Mouse (Mus musculus) forebrain, embryonic 10.5 days (tissue): ENCODE data around the gene Olfr1425. TPM values are rescaled to one million over a fixed set of nuclear protein-coding genes. Genes with fewer than 3 reads are reported as not detected.

ENCODE experiments used
- DNase-seq: peaks from one replicate; pipeline ENCODE4 v3.0.0-alpha.2; 2017; ENCODE audit warnings: low spot score; ENCODE audit errors: extremely low spot score
- H3K27ac ChIP-seq: fragments of 300-500 bp; sonication (generic); 2 replicates; pipeline ENCODE4 v1.5.1; 2016; ENCODE audit warnings: mild to moderate bottlenecking
- H3K27me3 ChIP-seq: fragments of 300-500 bp; sonication (generic); 2 replicates; pipeline ENCODE4 v1.6.1; 2016; ENCODE audit warnings: mild to moderate bottlenecking; ENCODE audit not compliant: poor library complexity, severe bottlenecking
- H3K36me3 ChIP-seq: fragments of 300-500 bp; sonication (generic); replicated peaks from 2 replicates; pipeline ENCODE4 v1.6.1; 2016; ENCODE audit warnings: mild to moderate bottlenecking, moderate library complexity
- H3K4me1 ChIP-seq: fragments of 300-500 bp; sonication (generic); 2 replicates; pipeline ENCODE4 v1.6.1; 2016
- H3K4me3 ChIP-seq: fragments of 300-500 bp; sonication (generic); 2 replicates; pipeline ENCODE4 v1.5.1; 2016; ENCODE audit warnings: mild to moderate bottlenecking, moderate library complexity
- H3K9me3 ChIP-seq: fragments of 300-500 bp; sonication (generic); 2 replicates; pipeline ENCODE4 v1.6.1; 2016; ENCODE audit warnings: mild to moderate bottlenecking, moderate library complexity
- WGBS: fragments of 180-500 bp; shearing (Covaris S2); methylation state at CpG from one replicate; pipeline ENCODE4 v1.1.7; 2016; 5-methylcytosine and 5-hydroxymethylcytosine counted together
- polyA plus RNA-seq: library from polyadenylated mRNA; unstranded; fragments of >200 nt; fragmentation: Nextera tagmentation; extraction: Ambion mirVana; gene quantifications from 2 replicates; pipeline ENCODE4 v1.2.1, GENCODE M21; 2016

Gene Olfr1425
- polyA plus RNA-seq, 1 experiment from 2014 or later = not detected

GRCm38 (mm10) chr19:12026606-12027005 lies 50.9 kb downstream of the Olfr1425 start:
- Histone ChIP-seq H3K4me1 (no peaks in the 10 kb centered on the region), H3K36me3 (no peaks in the 10 kb centered on the region), H3K9me3 (no peaks in the 10 kb centered on the region), H3K27me3 (no peaks in the 10 kb centered on the region), H3K4me3 (no peak overlapping the region), H3K27ac (no peak overlapping the region)
- DNase-seq = no peak
- 88% methylated on average over 2 of the region's 2 CpGs for WGBS

GRCm38 (mm10) chr19:12025333-12025732 lies 52.2 kb downstream of the Olfr1425 start:
- Histone ChIP-seq H3K36me3 (no peaks in the 10 kb centered on the region), H3K4me1 (no peaks in the 10 kb centered on the region), H3K27me3 (no peaks in the 10 kb centered on the region), H3K4me3 (no peak overlapping the region), H3K27ac (no peak overlapping the region), H3K9me3 (no peaks in the 10 kb centered on the region)
- no peak for DNase-seq
- WGBS = 89% methylated on average over 3 of the region's 3 CpGs

- no peak for DNase-seq
These were observed 53.4 kb downstream of the Olfr1425 start for GRCm38 (mm10) chr19:12024149-12024548.

More at GRCm38 (mm10) chr19:12024149-12024548, 53.4 kb downstream of the Olfr1425 start:
- H3K27me3 ChIP-seq = no peaks in the 10 kb centered on the region
- peaks cover 2% of the 10 kb centered on the region for H3K4me1 ChIP-seq
- WGBS = 91% methylated on average over 4 of the region's 4 CpGs
- no peaks in the 10 kb centered on the region for H3K9me3 ChIP-seq
- no peak overlapping the region for H3K4me3 ChIP-seq
- no peak overlapping the region for H3K27ac ChIP-seq
- no peaks in the 10 kb centered on the region for H3K36me3 ChIP-seq

Other genes with a start within 250 kb of the Olfr1425 start
- gene Olfr1417, start 238.5 kb downstream of the Olfr1425 start, polyA plus RNA-seq = 0.06 TPM in 1 of 2 replicates, not detected in the other
- not detected in 2 replicates for gene Olfr1418, start 216.7 kb downstream of the Olfr1425 start, polyA plus RNA-seq
- gene Olfr1419, start 202.6 kb downstream of the Olfr1425 start, polyA plus RNA-seq = not detected in 2 replicates
- gene Olfr1420, start 191.2 kb downstream of the Olfr1425 start, polyA plus RNA-seq = not detected in 2 replicates
- 22.6 and 24.5 TPM in 2 replicates for gene Patl1, start 165.3 kb downstream of the Olfr1425 start, polyA plus RNA-seq
- 3.2 and 3.3 TPM in 2 replicates for gene Osbp, start 111.8 kb downstream of the Olfr1425 start, polyA plus RNA-seq
- 0.04 TPM in 2 replicates for gene Olfr1423, start 36.4 kb downstream of the Olfr1425 start, polyA plus RNA-seq
- gene Olfr1424, start 15.0 kb downstream of the Olfr1425 start, polyA plus RNA-seq = not detected in 2 replicates
- not detected in 2 replicates for gene Olfr1426, start 14.3 kb upstream of the Olfr1425 start, polyA plus RNA-seq
- gene Olfr1427, start 25.6 kb upstream of the Olfr1425 start, polyA plus RNA-seq = not detected in 2 replicates
- gene Olfr1428, start 38.2 kb upstream of the Olfr1425 start, polyA plus RNA-seq = not detected in 2 replicates
- gene Olfr76, start 45.5 kb upstream of the Olfr1425 start, polyA plus RNA-seq = not detected in 2 replicates
- not detected in 2 replicates for gene Olfr1555-ps1, start 92.4 kb upstream of the Olfr1425 start, polyA plus RNA-seq
- gene Olfr1431, start 122.9 kb upstream of the Olfr1425 start, polyA plus RNA-seq = not detected in 2 replicates
- gene Olfr1432, start 154.9 kb upstream of the Olfr1425 start, polyA plus RNA-seq = not detected in 2 replicates
- not detected in 2 replicates for gene Olfr262, start 163.9 kb upstream of the Olfr1425 start, polyA plus RNA-seq
- gene Olfr235, start 183.3 kb upstream of the Olfr1425 start, polyA plus RNA-seq = not detected in 2 replicates
- gene Olfr1434, start 202.1 kb upstream of the Olfr1425 start, polyA plus RNA-seq = not detected in 2 replicates
- not detected in 2 replicates for gene Olfr1436, start 221.4 kb upstream of the Olfr1425 start, polyA plus RNA-seq
- not detected in 2 replicates for gene Olfr1437, start 247.4 kb upstream of the Olfr1425 start, polyA plus RNA-seq